Mouse (Mus musculus) lung, adult 2 months (tissue): ENCODE results near the gene Mapk8ip3. TPM values are rescaled to one million over a fixed set of nuclear protein-coding genes. Genes with fewer than 3 reads are reported as not detected.

Experiments used
- DNase-seq: peaks from one replicate; pipeline ENCODE4 v3.0.0; 2022
- H3K4me1 ChIP-seq: fragments of 200-500 bp; 2 replicates; pipeline ENCODE4 v1.6.1; 2011; ENCODE audit warnings: low read length; ENCODE audit not compliant: control insufficient read depth, insufficient read depth
- H3K4me3 ChIP-seq: fragments of 200-500 bp; replicated peaks from 2 replicates; pipeline ENCODE3; 2011; ENCODE audit warnings: low read depth, mild to moderate bottlenecking, control low read depth, low read length; ENCODE audit errors: extremely low read depth
- CTCF ChIP-seq: fragments of 200-500 bp; IDR thresholded peaks from 2 replicates; pipeline ENCODE4 v1.5.1; 2011; ENCODE audit warnings: mild to moderate bottlenecking, low read length, control low read depth; ENCODE audit not compliant: insufficient read depth
- POLR2A ChIP-seq: fragments of 200-500 bp; IDR thresholded peaks from 2 replicates; pipeline ENCODE4 v1.6.1; 2011; ENCODE audit warnings: low read depth, mild to moderate bottlenecking, control low read depth, low read length, borderline replicate concordance; ENCODE audit errors: extremely low read depth
- WGBS: fragments of 180-500 bp; shearing (Covaris S2); methylation state at CpG from one replicate; pipeline ENCODE4 v1.1.7; 2018; 5-methylcytosine and 5-hydroxymethylcytosine counted together
- polyA plus RNA-seq: library from polyadenylated mRNA; depleted of rRNA; stranded (reverse); fragments of >200 nt; gene quantifications from 2 replicates; pipeline ENCODE4 v1.2.3, GENCODE M21; 2012

Gene Mapk8ip3
- polyA plus RNA-seq, 1 experiment, result 119 TPM

GRCm38 (mm10) chr17:24895571-24896240, 41.1 kb downstream of the Mapk8ip3 start:
- Histone ChIP-seq H3K4me3 (peak overlapping the region; percentile 91), H3K4me1 (peaks cover 16% of the 10 kb centered on the region)
- no peak for DNase-seq
- WGBS, result 8% methylated on average over 23 of the region's 23 CpGs
- no peak for TF ChIP-seq CTCF
- no peak for TF ChIP-seq POLR2A

- Histone ChIP-seq H3K4me3 (peak within 1 kb of the TSS; percentile 91), H3K4me1 (peaks cover 16% of the 10 kb centered on the region)
- peak; percentile 84 for DNase-seq
- peak; percentile 76; the same call in 1 of the 2 replicates for TF ChIP-seq POLR2A
- TF ChIP-seq CTCF, result no peak
- under 1% methylated on average over 62 of the region's 62 CpGs for WGBS
These were observed 41.7 kb downstream of the Mapk8ip3 start, which contains the start of the genes Eme2 and Mrps34 for GRCm38 (mm10) chr17:24894995-24895547. Gene Eme2 (minus strand): TSS chr17:24895087. Gene Mrps34 (plus strand): TSS chr17:24895116.

- TF ChIP-seq POLR2A (no peak), CTCF (no peak)
- WGBS, result 10% methylated on average over 31 of the region's 31 CpGs
These were observed 42.4 kb downstream of the Mapk8ip3 start for GRCm38 (mm10) chr17:24894061-24894994.

DNA sequence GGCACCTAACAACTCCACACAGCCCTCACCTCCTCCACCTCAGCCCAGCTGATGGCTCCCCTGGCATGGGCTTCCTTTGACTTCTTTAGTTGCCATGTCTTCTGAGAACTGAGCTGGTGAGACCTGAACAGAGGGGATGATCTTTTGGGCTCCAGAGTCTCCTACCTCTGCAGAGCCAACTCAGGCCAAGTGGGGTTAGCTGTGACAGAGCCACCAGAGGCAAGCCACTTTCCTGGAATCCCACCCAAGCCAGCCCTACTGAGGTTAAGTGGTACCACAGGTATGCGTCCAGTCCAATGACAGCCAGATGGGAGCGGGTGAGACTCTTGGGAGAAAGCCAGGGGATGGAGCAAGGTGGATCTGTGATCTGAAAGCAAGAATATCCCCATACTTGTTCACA, 43.5 kb downstream of the Mapk8ip3 start:
- Histone ChIP-seq H3K4me1 (peaks cover 16% of the 10 kb centered on the region), H3K4me3 (no peak overlapping the region)
- 90% methylated on average over 2 of the region's 2 CpGs for WGBS
- TF ChIP-seq POLR2A (no peak), CTCF (no peak)
- no peak for DNase-seq

More at GRCm38 (mm10) chr17:24894061-24894994, 42.4 kb downstream of the Mapk8ip3 start:
- DNase-seq, result no peak
- peaks cover 16% of the 10 kb centered on the region for H3K4me1 ChIP-seq
- peak overlapping the region; percentile 91 for H3K4me3 ChIP-seq

GRCm38 (mm10) chr17:24892785-24893184, 44.0 kb downstream of the Mapk8ip3 start:
- no peak for DNase-seq
- WGBS, result 87% methylated on average over 12 of the region's 12 CpGs
- Histone ChIP-seq H3K4me3 (no peak overlapping the region), H3K4me1 (peaks cover 16% of the 10 kb centered on the region)
- TF ChIP-seq POLR2A (no peak), CTCF (no peak)

DNA sequence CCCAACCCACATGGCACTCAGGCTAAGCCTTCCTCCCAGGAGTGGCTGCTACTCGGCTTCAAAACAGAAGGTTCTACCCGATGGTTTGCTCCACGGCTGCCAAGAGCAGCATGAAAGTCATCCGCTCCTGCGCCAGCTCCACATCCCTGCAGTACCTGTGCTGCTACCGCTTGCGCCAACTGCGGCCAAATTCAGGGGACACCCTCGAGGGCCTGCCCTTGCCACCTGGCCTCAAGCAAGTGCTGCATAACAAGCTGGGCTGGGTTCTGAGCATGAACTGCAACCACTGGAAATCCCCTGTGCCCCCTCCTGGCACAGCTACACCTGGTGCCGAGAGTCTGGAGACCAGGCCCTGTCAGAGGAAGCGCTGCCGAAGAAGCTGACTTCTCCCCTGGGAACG, 45.5 kb downstream of the Mapk8ip3 start:
- WGBS, result 79% methylated on average over 13 of the region's 13 CpGs
- TF ChIP-seq CTCF, result no peak
- no peak for TF ChIP-seq POLR2A

GRCm38 (mm10) chr17:24890151-24891092, 46.4 kb downstream of the Mapk8ip3 start:
- WGBS, result 83% methylated on average over 19 of the region's 19 CpGs
- no peak overlapping the region for H3K4me3 ChIP-seq
- no peak for TF ChIP-seq CTCF
- peak; percentile 40; the same call in 1 of the 2 replicates for TF ChIP-seq POLR2A

More for the DNA sequence above, 45.5 kb downstream of the Mapk8ip3 start:
- DNase-seq, result no peak
- peaks cover 15% of the 10 kb centered on the region for H3K4me1 ChIP-seq
- no peak overlapping the region for H3K4me3 ChIP-seq

DNA sequence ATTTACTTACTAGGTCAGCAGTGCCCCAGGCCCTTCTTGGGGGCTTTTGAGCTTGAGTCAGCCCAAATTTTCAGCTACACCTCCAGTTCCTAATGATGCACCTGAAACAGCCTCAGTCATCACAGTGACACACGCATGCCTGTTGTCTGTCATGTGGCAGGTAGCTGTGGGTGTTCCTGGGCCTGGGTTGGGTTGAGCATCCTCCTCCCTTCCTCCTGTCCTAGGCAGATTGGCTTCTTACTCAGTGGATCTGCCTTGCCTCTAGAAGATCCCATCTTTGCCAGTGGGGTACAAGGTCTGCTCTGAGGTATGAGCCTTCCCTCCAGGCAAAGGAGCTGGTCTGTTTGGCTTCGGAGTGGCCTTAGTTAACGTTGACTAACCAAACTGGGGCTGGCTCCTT, 47.9 kb downstream of the Mapk8ip3 start:
- Histone ChIP-seq H3K4me1 (peaks cover 9% of the 10 kb centered on the region; the same call in 1 of the 2 replicates), H3K4me3 (no peak overlapping the region)
- no peak for DNase-seq
- TF ChIP-seq CTCF, result no peak
- TF ChIP-seq POLR2A, result peak; percentile 38; the same call in 1 of the 2 replicates
- 83% methylated on average over 3 of the region's 3 CpGs for WGBS

More at GRCm38 (mm10) chr17:24890151-24891092, 46.4 kb downstream of the Mapk8ip3 start:
- H3K4me1 ChIP-seq, result peaks cover 14% of the 10 kb centered on the region
- no peak for DNase-seq
